Mouse (Mus musculus): ENCODE results near the gene Cyct.

DNA sequence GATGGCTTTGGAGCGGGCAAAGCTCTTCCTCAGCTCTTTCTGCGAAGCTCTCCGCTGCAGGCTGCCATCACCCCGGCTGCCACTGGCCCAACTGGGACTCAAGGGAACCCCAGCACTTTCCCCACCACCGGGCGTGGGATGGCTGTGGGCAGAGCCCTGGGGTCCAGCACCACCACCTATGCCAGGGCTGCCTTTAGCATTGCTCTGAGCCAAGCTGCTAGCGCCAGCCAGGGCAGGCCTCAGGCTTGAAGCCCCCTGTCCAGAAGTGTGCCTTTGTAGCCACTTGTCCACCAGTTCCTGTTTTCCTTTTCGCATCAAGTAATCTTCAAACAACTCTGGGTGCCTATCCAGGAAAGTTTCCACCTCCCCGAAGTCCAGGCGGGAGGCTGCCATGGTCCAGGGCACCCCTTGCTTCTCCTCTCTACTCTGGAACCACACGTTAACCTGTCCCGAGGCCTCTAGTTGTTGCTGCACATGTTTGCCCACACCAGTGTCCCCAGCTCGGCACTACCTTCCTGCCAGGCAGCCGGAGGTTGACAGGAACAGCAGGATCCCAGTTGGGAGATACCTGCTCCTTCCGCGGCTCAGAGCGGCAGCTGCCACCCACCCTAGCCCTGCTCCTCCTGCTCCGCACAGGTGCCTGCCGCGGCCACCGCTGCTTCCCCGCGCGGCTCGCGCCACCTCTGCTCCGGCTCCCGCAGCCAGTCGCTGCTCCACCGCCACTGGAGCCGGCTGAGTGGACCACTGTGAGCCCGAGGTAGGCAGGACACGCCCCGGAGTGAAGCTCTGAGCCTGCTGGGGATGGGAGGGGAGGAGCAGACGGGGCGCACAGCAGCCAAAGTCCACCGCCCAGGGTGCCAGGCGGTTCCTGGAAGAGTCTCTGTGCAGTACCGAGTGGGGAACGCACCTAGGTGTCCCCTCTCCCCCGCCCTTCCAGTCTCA, 21.8 kb downstream of the Cyct start, which contains the start of gene Pde11a:
- no peak for TF ChIP-seq CTCF (IDR thresholded peaks at IDR 0.05)
- no peak for TF ChIP-seq EP300 (IDR thresholded peaks at IDR 0.05)

Measured in lung, postnatal 0 days (tissue).